Mouse (Mus musculus) erythroblast, embryonic 14.5 days (primary cell): ENCODE data around the gene Vps13d. TPM values are rescaled to one million over a fixed set of nuclear protein-coding genes. Genes with fewer than 3 reads are reported as not detected.

Experiments
- H3K27me3 ChIP-seq: 2 replicates; pipeline ENCODE4 v1.6.1; 2012; ENCODE audit warnings: inconsistent platforms; ENCODE audit not compliant: control insufficient read depth
- H3K36me3 ChIP-seq: 2 replicates; pipeline ENCODE4 v1.6.1; 2012; ENCODE audit warnings: mild to moderate bottlenecking, inconsistent platforms; ENCODE audit not compliant: control insufficient read depth
- H3K4me1 ChIP-seq: 2 replicates; pipeline ENCODE4 v1.6.1; 2012; ENCODE audit warnings: inconsistent platforms; ENCODE audit not compliant: control insufficient read depth
- H3K4me3 ChIP-seq: replicated peaks from 2 replicates; pipeline ENCODE3; 2012; ENCODE audit warnings: moderate library complexity, mild to moderate bottlenecking, inconsistent platforms
- H3K9me3 ChIP-seq: 2 replicates; pipeline ENCODE4 v1.6.1; 2012; ENCODE audit warnings: low read length, inconsistent platforms, mixed read lengths; ENCODE audit not compliant: control insufficient read depth
- GATA1 ChIP-seq: IDR thresholded peaks from 2 replicates; pipeline ENCODE4 v1.6.1; 2012; ENCODE audit warnings: low read length, inconsistent platforms, mixed read lengths
- TAL1 ChIP-seq: IDR thresholded peaks from 3 replicates; pipeline ENCODE4 v1.6.1; 2012; ENCODE audit warnings: low read length, inconsistent platforms, mixed read lengths
- polyA plus RNA-seq: library from polyadenylated mRNA; stranded (reverse); fragments of >175 nt; gene quantifications from 2 replicates; pipeline ENCODE4 v1.2.3, GENCODE M21; 2012

Gene Vps13d
- polyA plus RNA-seq, 1 experiment = 0.69 TPM

GRCm38 (mm10) chr4:145024694-145025408 lies 170.0 kb downstream of the Vps13d start:
- no peaks in the 10 kb centered on the region for H3K9me3 ChIP-seq
- TF ChIP-seq GATA1 = no peak
- TF ChIP-seq TAL1 = no peak
- peaks cover 25% of the 10 kb centered on the region for H3K36me3 ChIP-seq
- H3K4me3 ChIP-seq = no peak overlapping the region
- H3K4me1 ChIP-seq = peaks cover 48% of the 10 kb centered on the region
- no peaks in the 10 kb centered on the region for H3K27me3 ChIP-seq

GRCm38 (mm10) chr4:145023911-145024310 lies 170.9 kb downstream of the Vps13d start:
- no peaks in the 10 kb centered on the region for H3K9me3 ChIP-seq
- no peak overlapping the region for H3K4me3 ChIP-seq
- H3K4me1 ChIP-seq = peaks cover 48% of the 10 kb centered on the region
- TF ChIP-seq GATA1 = no peak
- TF ChIP-seq TAL1 = no peak
- H3K36me3 ChIP-seq = peaks cover 30% of the 10 kb centered on the region
- no peaks in the 10 kb centered on the region for H3K27me3 ChIP-seq

- no peaks in the 10 kb centered on the region for H3K27me3 ChIP-seq
- no peak for TF ChIP-seq GATA1
- no peaks in the 10 kb centered on the region for H3K9me3 ChIP-seq
- H3K4me1 ChIP-seq = peaks cover 40% of the 10 kb centered on the region
- H3K36me3 ChIP-seq = peaks cover 30% of the 10 kb centered on the region
- no peak overlapping the region for H3K4me3 ChIP-seq
These were observed 172.0 kb downstream of the Vps13d start for GRCm38 (mm10) chr4:145022815-145023214.

DNA sequence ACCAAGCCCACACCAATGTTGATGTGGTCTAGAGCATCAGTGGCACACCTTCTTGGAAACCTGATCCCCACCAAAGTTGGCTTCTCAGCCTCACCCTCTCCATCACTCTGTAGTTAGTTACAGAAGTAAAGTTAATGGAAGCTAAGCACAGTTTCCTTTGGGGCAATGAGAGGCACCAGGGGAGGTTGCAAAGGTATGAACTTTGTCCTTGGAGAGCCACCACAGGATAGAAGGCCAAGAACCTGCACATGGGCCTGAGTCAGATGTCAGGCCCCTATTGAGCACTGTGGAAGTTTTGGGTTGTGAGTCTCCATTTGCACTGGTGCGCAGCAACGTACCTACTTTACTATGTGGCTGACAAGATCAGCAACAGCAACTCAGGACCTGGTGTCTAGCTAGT lies 172.6 kb downstream of the Vps13d start:
- TF ChIP-seq TAL1 = no peak
- no peak for TF ChIP-seq GATA1
- H3K4me1 ChIP-seq = peaks cover 34% of the 10 kb centered on the region
- no peak overlapping the region for H3K4me3 ChIP-seq
- peaks cover 31% of the 10 kb centered on the region for H3K36me3 ChIP-seq
- no peaks in the 10 kb centered on the region for H3K27me3 ChIP-seq
- H3K9me3 ChIP-seq = no peaks in the 10 kb centered on the region

GRCm38 (mm10) chr4:145020383-145020782 lies 174.4 kb downstream of the Vps13d start:
- Histone ChIP-seq H3K36me3 (peaks cover 48% of the 10 kb centered on the region), H3K4me3 (no peak overlapping the region), H3K9me3 (no peaks in the 10 kb centered on the region), H3K27me3 (no peaks in the 10 kb centered on the region), H3K4me1 (peaks cover 17% of the 10 kb centered on the region)
- no peak for TF ChIP-seq GATA1
- TF ChIP-seq TAL1 = no peak

DNA sequence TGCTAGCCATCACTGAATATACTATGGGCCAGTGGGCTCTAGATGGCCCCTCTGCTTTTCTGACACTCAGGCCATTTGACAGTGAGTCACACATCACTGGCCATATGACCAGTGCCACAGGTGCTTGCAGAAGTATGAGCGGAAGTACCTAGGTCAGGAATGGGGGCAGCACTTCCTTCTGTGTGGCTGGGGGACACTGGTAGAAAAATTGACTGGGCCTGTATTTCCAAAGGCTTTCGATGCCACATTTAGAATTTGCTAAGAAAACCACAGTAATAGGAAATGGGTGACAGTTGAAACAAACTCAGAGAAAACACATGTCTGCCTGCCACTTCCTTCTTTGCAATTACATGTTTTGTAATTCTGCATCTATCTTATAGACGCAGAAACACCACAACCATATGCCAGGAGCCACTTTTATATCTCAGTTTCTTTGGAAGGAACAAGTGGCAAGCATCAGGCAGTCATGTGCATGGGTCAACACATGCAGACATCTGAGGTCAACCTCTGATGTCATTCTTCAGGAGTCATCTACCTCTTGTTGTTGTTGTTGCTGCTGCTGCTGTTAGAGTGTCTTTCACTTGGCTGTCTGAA lies 175.6 kb downstream of the Vps13d start:
- Histone ChIP-seq H3K9me3 (no peaks in the 10 kb centered on the region), H3K4me1 (peaks cover 6% of the 10 kb centered on the region), H3K36me3 (peaks cover 60% of the 10 kb centered on the region), H3K4me3 (no peak overlapping the region), H3K27me3 (no peaks in the 10 kb centered on the region)
- TF ChIP-seq GATA1 (no peak), TAL1 (no peak)

- H3K27me3 ChIP-seq = no peaks in the 10 kb centered on the region
- H3K4me1 ChIP-seq = peaks cover 5% of the 10 kb centered on the region
- TF ChIP-seq GATA1 (no peak), TAL1 (no peak)
- no peak overlapping the region for H3K4me3 ChIP-seq
- H3K9me3 ChIP-seq = no peaks in the 10 kb centered on the region
- H3K36me3 ChIP-seq = peaks cover 65% of the 10 kb centered on the region
These were observed 177.1 kb downstream of the Vps13d start for GRCm38 (mm10) chr4:145017745-145018144.

DNA sequence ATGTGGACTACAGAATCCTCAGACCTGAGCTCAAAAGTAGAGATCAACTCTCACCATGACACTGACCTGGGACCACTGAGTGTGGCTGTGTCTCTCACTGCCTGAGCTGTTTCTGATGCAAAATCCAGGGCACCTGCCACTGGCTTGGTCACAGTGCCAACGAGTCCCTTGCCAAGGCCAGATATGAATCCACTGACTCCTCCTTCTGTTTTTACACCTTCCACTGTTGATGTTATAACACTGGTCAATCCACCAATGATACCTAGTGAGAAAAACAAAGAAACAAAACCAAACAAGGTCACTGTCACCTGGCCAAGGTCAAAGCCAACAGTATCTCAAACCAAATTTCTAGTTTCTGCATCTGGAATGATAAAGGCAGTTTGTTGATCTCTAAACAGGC lies 178.1 kb downstream of the Vps13d start:
- H3K4me3 ChIP-seq = no peak overlapping the region
- peaks cover 70% of the 10 kb centered on the region for H3K36me3 ChIP-seq
- H3K4me1 ChIP-seq = peaks cover 4% of the 10 kb centered on the region
- H3K27me3 ChIP-seq = no peaks in the 10 kb centered on the region
- TF ChIP-seq TAL1 (no peak), GATA1 (no peak)
- H3K9me3 ChIP-seq = no peaks in the 10 kb centered on the region

- Histone ChIP-seq H3K27me3 (no peaks in the 10 kb centered on the region), H3K9me3 (no peaks in the 10 kb centered on the region), H3K4me3 (no peak overlapping the region), H3K36me3 (peaks cover 75% of the 10 kb centered on the region), H3K4me1 (peaks cover 2% of the 10 kb centered on the region)
- TF ChIP-seq GATA1 (no peak), TAL1 (no peak)
These were observed 180.2 kb downstream of the Vps13d start for GRCm38 (mm10) chr4:145014632-145014960.
